Mouse (Mus musculus) urinary bladder, postnatal 25 days (tissue): ENCODE results near the gene Hrh2.

Experiments
- DNase-seq: peaks from one replicate; pipeline ENCODE4 v3.0.0; 2022; ENCODE audit warnings: low spot score

The Hrh2 gene

GRCm38 (mm10) chr13:54192021-54192481, at the start of gene Hrh2:
Gene Hrh2 (plus strand): TSS chr13:54192129.
- DNase-seq, result no peak

GRCm38 (mm10) chr13:54143788-54144187, 48.1 kb upstream of the Hrh2 start:
- DNase-seq, result no peak

- no peak for DNase-seq
Measured at GRCm38 (mm10) chr13:54144624-54145023, 47.3 kb upstream of the Hrh2 start.

- no peak for DNase-seq
Measured at GRCm38 (mm10) chr13:54147328-54147727, 44.6 kb upstream of the Hrh2 start.

GRCm38 (mm10) chr13:54152421-54152820, 39.5 kb upstream of the Hrh2 start:
- DNase-seq, result no peak

GRCm38 (mm10) chr13:54152911-54153310, 39.0 kb upstream of the Hrh2 start:
- DNase-seq, result no peak

- DNase-seq, result no peak
Measured at GRCm38 (mm10) chr13:54153672-54154218, 38.2 kb upstream of the Hrh2 start.

- no peak for DNase-seq
Measured at GRCm38 (mm10) chr13:54155822-54156221, 36.1 kb upstream of the Hrh2 start.

- DNase-seq, result no peak
Measured at GRCm38 (mm10) chr13:54159256-54159655, 32.7 kb upstream of the Hrh2 start.

GRCm38 (mm10) chr13:54159756-54160155, 32.2 kb upstream of the Hrh2 start:
- no peak for DNase-seq

- DNase-seq, result no peak
Measured at GRCm38 (mm10) chr13:54160546-54160945, 31.4 kb upstream of the Hrh2 start.

GRCm38 (mm10) chr13:54161514-54161913, 30.4 kb upstream of the Hrh2 start:
- DNase-seq, result no peak

GRCm38 (mm10) chr13:54163363-54163762, 28.6 kb upstream of the Hrh2 start:
- no peak for DNase-seq

- DNase-seq, result no peak
Measured at GRCm38 (mm10) chr13:54164462-54164861, 27.5 kb upstream of the Hrh2 start.

- no peak for DNase-seq
Measured at GRCm38 (mm10) chr13:54165066-54165465, 26.9 kb upstream of the Hrh2 start.

GRCm38 (mm10) chr13:54165765-54166164, 26.2 kb upstream of the Hrh2 start:
- no peak for DNase-seq

- DNase-seq, result no peak
Measured at GRCm38 (mm10) chr13:54167036-54167435, 24.9 kb upstream of the Hrh2 start.

- DNase-seq, result no peak
Measured at GRCm38 (mm10) chr13:54168675-54169074, 23.3 kb upstream of the Hrh2 start.

- DNase-seq, result no peak
Measured at GRCm38 (mm10) chr13:54170288-54170687, 21.6 kb upstream of the Hrh2 start.

- no peak for DNase-seq
Measured at GRCm38 (mm10) chr13:54171346-54171745, 20.6 kb upstream of the Hrh2 start.

- no peak for DNase-seq
Measured at GRCm38 (mm10) chr13:54171761-54172160, 20.2 kb upstream of the Hrh2 start.

GRCm38 (mm10) chr13:54173941-54174340, 18.0 kb upstream of the Hrh2 start:
- no peak for DNase-seq

GRCm38 (mm10) chr13:54174703-54175102, 17.2 kb upstream of the Hrh2 start:
- DNase-seq, result no peak

- no peak for DNase-seq
Measured at GRCm38 (mm10) chr13:54175426-54175825, 16.5 kb upstream of the Hrh2 start.
